Mouse (Mus musculus) forebrain, postnatal 0 days (tissue): ENCODE results near the gene Gsta2. TPM values are rescaled to one million over a fixed set of nuclear protein-coding genes. Genes with fewer than 3 reads are reported as not detected.
"Not testable (repeated sequence)": the region's sequence is repeated elsewhere in the genome, so short reads cannot be mapped to it uniquely, and the experiment has no call there.

ENCODE experiments used
- ATAC-seq: fragments of 200-750 bp; cut with Nextera tagmentation; 2 replicates; pipeline ENCODE4 v1.8.0; 2017; ENCODE audit warnings: mild to moderate bottlenecking, moderate library complexity
- DNase-seq: peaks from one replicate; pipeline ENCODE4 v3.0.0-alpha.2; 2015
- H3K27ac ChIP-seq: fragments of 300-500 bp; sonication (generic); 2 replicates; pipeline ENCODE4 v1.5.1; 2014; ENCODE audit warnings: low read depth, mild to moderate bottlenecking, antibody characterized with exemption, low read length, moderate library complexity, mixed read lengths
- H3K27me3 ChIP-seq: fragments of 300-500 bp; sonication (generic); 2 replicates; pipeline ENCODE4 v1.6.1; 2014; ENCODE audit warnings: mild to moderate bottlenecking, low read length, mixed read lengths; ENCODE audit not compliant: insufficient read depth
- H3K36me3 ChIP-seq: fragments of 300-500 bp; sonication (generic); 2 replicates; pipeline ENCODE4 v1.6.1; 2014; ENCODE audit warnings: mild to moderate bottlenecking, moderate library complexity; ENCODE audit not compliant: insufficient read depth
- H3K4me1 ChIP-seq: fragments of 300-500 bp; sonication (generic); 2 replicates; pipeline ENCODE4 v1.6.1; 2014; ENCODE audit warnings: antibody characterized with exemption; ENCODE audit not compliant: insufficient read depth
- H3K4me2 ChIP-seq: fragments of 300-500 bp; sonication (generic); 2 replicates; pipeline ENCODE4 v1.6.1; 2014; ENCODE audit warnings: low read depth, mild to moderate bottlenecking, moderate library complexity
- H3K4me3 ChIP-seq: fragments of 300-500 bp; sonication (generic); 2 replicates; pipeline ENCODE4 v1.5.1; 2014; ENCODE audit warnings: low read depth, low read length, mixed read lengths
- H3K9ac ChIP-seq: fragments of 300-500 bp; sonication (generic); 2 replicates; pipeline ENCODE4 v1.6.1; 2014; ENCODE audit warnings: mild to moderate bottlenecking
- H3K9me3 ChIP-seq: fragments of 300-500 bp; sonication (generic); 2 replicates; pipeline ENCODE4 v1.6.1; 2016; ENCODE audit warnings: low read length
- CTCF ChIP-seq: sonication (generic); IDR thresholded peaks from 2 replicates; pipeline ENCODE4 v1.5.1; 2016; ENCODE audit warnings: antibody characterized with exemption, control low read depth, low read depth
- WGBS: fragments of 180-500 bp; shearing (Covaris S2); extraction: QIAGEN DNeasy Blood & Tissue Kit; methylation state at CpG from one replicate; pipeline ENCODE4 v1.1.7; 2014; 5-methylcytosine and 5-hydroxymethylcytosine counted together
- polyA plus RNA-seq: library from polyadenylated mRNA; unstranded; fragments of >200 nt; fragmentation: Nextera tagmentation; extraction: Ambion mirVana; gene quantifications from 2 replicates; pipeline ENCODE4 v1.2.1, GENCODE M21; 2015
- total RNA-seq: library from RNA; depleted of rRNA; stranded (reverse); fragments of >200 nt; gene quantifications from 2 replicates; pipeline ENCODE4 v1.2.3, GENCODE M21; 2014

The Gsta2 gene
- total and polyA plus RNA-seq, 2 experiments from 2014 or later, result not detected

GRCm38 (mm10) chr9:78374885-78375389 is 19.3 kb upstream of the Gsta2 start:
- Histone ChIP-seq H3K4me1 (no peaks in the 10 kb centered on the region), H3K4me3 (no peak overlapping the region), H3K4me2 (no peak overlapping the region), H3K9me3 (no peaks in the 10 kb centered on the region), H3K27me3 (no peaks in the 10 kb centered on the region), H3K27ac (no peak overlapping the region), H3K36me3 (no peaks in the 10 kb centered on the region), H3K9ac (no peak overlapping the region)
- ATAC-seq (no peak), DNase-seq (no peak)
- no peak for TF ChIP-seq CTCF
- WGBS, result 66% methylated on average over 1 of the region's 1 CpGs

GRCm38 (mm10) chr9:78374397-78374796 is 18.8 kb upstream of the Gsta2 start:
- WGBS, result 61% methylated on average over 5 of the region's 5 CpGs
- TF ChIP-seq CTCF, result no peak
- Histone ChIP-seq H3K36me3 (no peaks in the 10 kb centered on the region), H3K27ac (no peak overlapping the region), H3K27me3 (no peaks in the 10 kb centered on the region), H3K4me3 (no peak overlapping the region), H3K4me2 (no peak overlapping the region), H3K9ac (no peak overlapping the region), H3K4me1 (no peaks in the 10 kb centered on the region), H3K9me3 (no peaks in the 10 kb centered on the region)
- DNase-seq (no peak), ATAC-seq (no peak)

- no peak for TF ChIP-seq CTCF
- no peak for ATAC-seq
- Histone ChIP-seq H3K4me2 (no peak overlapping the region), H3K36me3 (no peaks in the 10 kb centered on the region), H3K9me3 (no peaks in the 10 kb centered on the region), H3K4me3 (no peak overlapping the region), H3K4me1 (no peaks in the 10 kb centered on the region), H3K27ac (no peak overlapping the region), H3K27me3 (no peaks in the 10 kb centered on the region), H3K9ac (no peak overlapping the region)
- no peak for DNase-seq
- WGBS, result 82% methylated on average over 10 of the region's 10 CpGs
These were observed 17.4 kb upstream of the Gsta2 start for GRCm38 (mm10) chr9:78372827-78373504.

GRCm38 (mm10) chr9:78371441-78371840 is 15.9 kb upstream of the Gsta2 start:
- no peak overlapping the region for H3K4me3 ChIP-seq
- H3K27ac ChIP-seq, result no peak overlapping the region
- H3K9me3 ChIP-seq, result no peaks in the 10 kb centered on the region
- 93% methylated on average over 3 of the region's 3 CpGs for WGBS
- DNase-seq, result no peak
- no peak overlapping the region for H3K4me2 ChIP-seq
- no peaks in the 10 kb centered on the region for H3K4me1 ChIP-seq
- H3K27me3 ChIP-seq, result no peaks in the 10 kb centered on the region
- H3K36me3 ChIP-seq, result no peaks in the 10 kb centered on the region
- H3K9ac ChIP-seq, result no peak overlapping the region
- TF ChIP-seq CTCF, result no peak
- no peak for ATAC-seq

- no peak for ATAC-seq
- H3K4me2 ChIP-seq, result no peak overlapping the region
These were observed 14.2 kb upstream of the Gsta2 start for GRCm38 (mm10) chr9:78369786-78370185.

GRCm38 (mm10) chr9:78369349-78369748 is 13.8 kb upstream of the Gsta2 start:
- Histone ChIP-seq H3K4me2 (no peak overlapping the region), H3K4me3 (no peak overlapping the region), H3K9ac (no peak overlapping the region), H3K9me3 (no peaks in the 10 kb centered on the region), H3K36me3 (no peaks in the 10 kb centered on the region), H3K4me1 (no peaks in the 10 kb centered on the region), H3K27ac (no peak overlapping the region), H3K27me3 (no peaks in the 10 kb centered on the region)
- DNase-seq, result no peak
- WGBS, result 91% methylated on average over 2 of the region's 2 CpGs
- no peak for TF ChIP-seq CTCF
- no peak for ATAC-seq

More at GRCm38 (mm10) chr9:78369786-78370185, 14.2 kb upstream of the Gsta2 start:
- H3K36me3 ChIP-seq, result no peaks in the 10 kb centered on the region
- 95% methylated on average over 7 of the region's 7 CpGs for WGBS
- H3K27ac ChIP-seq, result no peak overlapping the region
- no peak for DNase-seq
- no peaks in the 10 kb centered on the region for H3K9me3 ChIP-seq
- H3K9ac ChIP-seq, result no peak overlapping the region
- no peaks in the 10 kb centered on the region for H3K27me3 ChIP-seq
- H3K4me1 ChIP-seq, result no peaks in the 10 kb centered on the region
- H3K4me3 ChIP-seq, result no peak overlapping the region
- no peak for TF ChIP-seq CTCF

GRCm38 (mm10) chr9:78368671-78369293 is 13.2 kb upstream of the Gsta2 start:
- DNase-seq, result no peak
- Histone ChIP-seq H3K4me3 (no peak overlapping the region), H3K9ac (no peak overlapping the region), H3K27ac (no peak overlapping the region), H3K27me3 (no peaks in the 10 kb centered on the region), H3K9me3 (no peaks in the 10 kb centered on the region), H3K4me2 (no peak overlapping the region), H3K4me1 (no peaks in the 10 kb centered on the region), H3K36me3 (no peaks in the 10 kb centered on the region)
- 81% methylated on average over 3 of the region's 3 CpGs for WGBS
- no peak for TF ChIP-seq CTCF
- ATAC-seq, result no peak

- H3K4me3 ChIP-seq, H3K27me3 ChIP-seq, H3K36me3 ChIP-seq, H3K4me2 ChIP-seq, H3K4me1 ChIP-seq, H3K9me3 ChIP-seq, H3K27ac ChIP-seq, DNase-seq, H3K9ac ChIP-seq, ATAC-seq: not testable (repeated sequence)
- WGBS, result 95% methylated on average over 16 of the region's 16 CpGs
These were observed 12.4 kb upstream of the Gsta2 start, which contains the start of gene Dppa5a for GRCm38 (mm10) chr9:78367959-78368358. Gene Dppa5a, minus strand, starts transcription at chr9:78368177.
